In genomic region chr2:131857838-131858237, GRCm38 (mm10) we compare ENCODE assay signal across 40 mouse cellular contexts. TPM values are rescaled to one million over a fixed set of nuclear protein-coding genes. Genes with fewer than 3 reads are reported as not detected.
A peak's percentile ranks its signal among the peaks of the same experiment; 100 is the strongest.
DNase-seq lines count a peak whose midpoint lies in the region; TF ChIP-seq lines count a peak whose summit lies in the region.
"Had no signal": no experiment of that assay in that cellular context is flagged by ENCODE, and none has a peak within 500 bp of the region (broad histone marks: within the 10 kb centered on the region; RNA-seq: fewer than 3 reads in every experiment).

No protein-coding gene starts in this region.

- H3K27me3 ChIP-seq in heart, adult 2 months (ENCODE audit: control insufficient read depth, insufficient read depth, low read length) = no peaks in the 10 kb centered on the region
- H3K27me3 ChIP-seq: forebrain, embryonic 15.5 days; hindbrain, embryonic 12.5 days; intestine, embryonic 15.5 days; limb, embryonic 13.5 days; lung, embryonic 15.5 days; neural tube, embryonic 12.5 days had no signal

- intact Hi-C loops in heart, adult 2 months (cut with DNase I) = no loop called here

- no peak overlapping the region for H3K4me3 ChIP-seq in heart, adult 2 months
- H3K4me3 ChIP-seq: forebrain, embryonic 10.5 days; forebrain, embryonic 15.5 days; heart, embryonic 10.5 days; heart, embryonic 15.5 days; hindbrain, embryonic 12.5 days; intestine, embryonic 15.5 days; left cerebral cortex, adult 2 months; limb, embryonic 13.5 days; lung, embryonic 15.5 days; midbrain, embryonic 10.5 days; myocyte; neural tube, embryonic 12.5 days had no signal

- TF ChIP-seq CTCF in heart, adult 2 months (IDR thresholded peaks at IDR 0.05) = no peak

- H3K27ac ChIP-seq in heart, adult 2 months = no peak overlapping the region
- H3K27ac ChIP-seq: forebrain, embryonic 10.5 days; forebrain, embryonic 15.5 days; heart, embryonic 10.5 days; heart, embryonic 15.5 days; hindbrain, embryonic 12.5 days; hindbrain, postnatal 0 days; intestine, embryonic 15.5 days; kidney, postnatal 0 days; left cerebral cortex, adult 2 months; limb, embryonic 13.5 days; lung, embryonic 15.5 days; midbrain, embryonic 10.5 days; neural tube, embryonic 12.5 days had no signal

- TF ChIP-seq EP300 in heart, adult 2 months (IDR thresholded peaks at IDR 0.05; ENCODE audit: insufficient read depth, low read depth, low read length) = no peak

- DNase-seq in adrenal gland, adult (ENCODE audit: inconsistent age in 2 of 2, low spot score in 1 of 2) = peak; percentile 31 to 72
- DNase-seq in adrenal gland, postnatal 36 days = no peak
- DNase-seq in heart, adult 11 months = peak; percentile 73
- DNase-seq in heart, adult 2 months = no peak
- peak; percentile 37 for DNase-seq in MN1 (ENCODE audit: low spot score)
- peak; percentile 67 for DNase-seq in fibroblast of lung, adult 2 months (ENCODE audit: low read depth)
- DNase-seq in cerebellum, adult 8-10 months = no peak
- DNase-seq in T-cell, adult 2 months (ENCODE audit: low spot score) = no peak
- DNase-seq: cerebellum, adult 9-10 months; cerebellum, postnatal 36 days; gastrocnemius, postnatal 25 days; heart, postnatal 36 days; kidney, adult 2 months; kidney, postnatal 4 days; layer of hippocampus, adult 9-11 months; right cerebral cortex, adult 18-20 months; thymus, adult 2 months; thymus, postnatal 36 days had no signal

- H3K4me1 ChIP-seq in heart, adult 2 months (ENCODE audit: control insufficient read depth, insufficient read depth, low read length) = no peaks in the 10 kb centered on the region
- H3K4me1 ChIP-seq: heart, embryonic 15.5 days; intestine, embryonic 15.5 days; limb, embryonic 13.5 days; lung, embryonic 15.5 days; neural tube, embryonic 12.5 days had no signal

- no peaks in the 10 kb centered on the region for H3K79me2 ChIP-seq in heart, adult 2 months (replicated peaks; ENCODE audit: control insufficient read depth, insufficient read depth, low read length)

- H3K9ac ChIP-seq in heart, adult 2 months (ENCODE audit: low read depth, low read length) = no peak overlapping the region
- H3K9ac ChIP-seq: forebrain, embryonic 15.5 days; heart, embryonic 15.5 days; hindbrain, embryonic 12.5 days; intestine, embryonic 15.5 days; limb, embryonic 13.5 days; lung, embryonic 15.5 days; neural tube, embryonic 12.5 days had no signal

- no peaks in the 10 kb centered on the region for H3K36me3 ChIP-seq in heart, adult 2 months (ENCODE audit: control insufficient read depth, insufficient read depth, low read length)
- H3K36me3 ChIP-seq: forebrain, embryonic 10.5 days; forebrain, embryonic 15.5 days; heart, embryonic 10.5 days; heart, embryonic 15.5 days; hindbrain, embryonic 12.5 days; intestine, embryonic 15.5 days; limb, embryonic 13.5 days; lung, embryonic 15.5 days; midbrain, embryonic 10.5 days; neural tube, embryonic 12.5 days had no signal

- no peak for TF ChIP-seq POLR2A in heart, adult 2 months (IDR thresholded peaks at IDR 0.05; ENCODE audit: insufficient read depth, low read depth, low read length)

RNA-seq across cellular contexts. Expression of gene Erv3, which starts 1.7 kb away (rescaled TPM):
- total RNA-seq in adrenal gland, postnatal 36 days (2021) = not detected
- not detected for total RNA-seq in heart, adult 2 months (2021)
- not detected in 2 replicates for polyA plus RNA-seq in heart, adult 2 months (2012; rRNA removed)
- total RNA-seq: adrenal gland, postnatal 4 days; gastrocnemius, postnatal 25 days; heart, postnatal 36 days; hindbrain, postnatal 0 days; megakaryocyte progenitor cell, adult 5-6 weeks; midbrain, postnatal 0 days had no signal
- polyA plus RNA-seq: embryonic facial prominence, embryonic 11.5 days; forebrain, embryonic 10.5 days; forebrain, embryonic 15.5 days; heart, embryonic 10.5 days; heart, embryonic 15.5 days; hindbrain, embryonic 12.5 days; intestine, embryonic 15.5 days; kidney, adult 2 months; kidney, postnatal 0 days; limb, embryonic 13.5 days; liver, embryonic 11.5 days; liver, embryonic 16.5 days; lung, embryonic 15.5 days; midbrain, embryonic 10.5 days; midbrain, postnatal 0 days; neural tube, embryonic 12.5 days; spleen, adult 2 months had no signal

RNA-seq across cellular contexts. Expression of gene Prnp, which starts 51.9 kb away (rescaled TPM):
- total RNA-seq in adrenal gland, postnatal 36 days (2021) = 100 to 1,000 TPM in 1 of 2 experiments, 10 to 100 TPM in 1; 90.8 to 126 TPM
- 100 to 1,000 TPM; 109 to 129 TPM for total RNA-seq in heart, adult 2 months (2021)
- polyA plus RNA-seq in heart, adult 2 months (2012; rRNA removed) = 101 and 110 TPM in 2 replicates

RNA-seq across cellular contexts. Expression of gene Prn, which starts 51.9 kb away (rescaled TPM):
- total RNA-seq in adrenal gland, postnatal 36 days (2021) = under 1 TPM in 1 of 2 experiments, not detected in 1; 0.13 TPM
- total RNA-seq in heart, adult 2 months (2021) = under 1 TPM in 1 of 2 experiments, not detected in 1; 0.23 TPM
- polyA plus RNA-seq in heart, adult 2 months (2012; rRNA removed) = not detected in 2 replicates
- total RNA-seq: adrenal gland, postnatal 4 days; hindbrain, postnatal 0 days; megakaryocyte progenitor cell, adult 5-6 weeks; MEL; midbrain, postnatal 0 days had no signal
- polyA plus RNA-seq: embryonic facial prominence, embryonic 11.5 days; forebrain, embryonic 10.5 days; heart, embryonic 15.5 days; hindbrain, embryonic 12.5 days; kidney, adult 2 months; limb, embryonic 13.5 days; liver, embryonic 11.5 days; liver, embryonic 16.5 days; lung, embryonic 15.5 days; midbrain, embryonic 10.5 days; midbrain, postnatal 0 days; neural tube, embryonic 12.5 days; spleen, adult 2 months; thymus, adult 2 months had no signal

Comparison
In these comparisons a context has a peak if more than half of its experiments do, and no peak if none do; other contexts are left out.
1. DNase-seq: peak in adrenal gland, adult (2 of 2), heart, adult 11 months (single experiment), MN1 (single experiment) and fibroblast of lung, adult 2 months (single experiment); none in adrenal gland, postnatal 36 days (0 of 2), heart, adult 2 months (0 of 2), cerebellum, adult 8-10 months (single experiment) and T-cell, adult 2 months (single experiment).